15 mouse cellular contexts compared by ENCODE assay signal in genomic region chr14:46381457-46381856, GRCm38 (mm10). TPM values are rescaled to one million over a fixed set of nuclear protein-coding genes. Genes with fewer than 3 reads are reported as not detected.
DNase-seq lines count a peak whose midpoint lies in the region; ATAC-seq lines count a peak whose summit lies in the region.
"Had no signal": no experiment of that assay in that cellular context is flagged by ENCODE, and none has a peak within 500 bp of the region (broad histone marks: within the 10 kb centered on the region; RNA-seq: fewer than 3 reads in every experiment).

No protein-coding gene starts in this region.

- peak overlapping the region; percentile 65 for H3K27ac ChIP-seq in embryonic facial prominence, embryonic 15.5 days (replicated peaks)
- peak overlapping the region; percentile 53; the same call in 1 of the 2 replicates for H3K27ac ChIP-seq in limb, embryonic 13.5 days
- H3K27ac ChIP-seq: hindbrain, embryonic 14.5 days; neural tube, embryonic 13.5 days had no signal

- intact Hi-C loops in heart, postnatal 25 days (cut with DNase I), result loop anchor here (10.0 kb wide), 2 partner anchors 307 to 343 kb away; no protein-coding TSS in a partner anchor

- H3K27me3 ChIP-seq in embryonic facial prominence, embryonic 15.5 days, result no peaks in the 10 kb centered on the region
- peaks cover 17% of the 10 kb centered on the region for H3K27me3 ChIP-seq in limb, embryonic 13.5 days
- H3K27me3 ChIP-seq: lung, embryonic 15.5 days had no signal

- H3K4me1 ChIP-seq in embryonic facial prominence, embryonic 15.5 days, result peaks cover 37% of the 10 kb centered on the region
- peaks cover 65% of the 10 kb centered on the region for H3K4me1 ChIP-seq in limb, embryonic 13.5 days

- no peak overlapping the region; the same call in 1 of the 2 replicates for H3K4me2 ChIP-seq in embryonic facial prominence, embryonic 15.5 days (replicated peaks)
- peak overlapping the region; percentile 71 for H3K4me2 ChIP-seq in limb, embryonic 13.5 days (replicated peaks)

- DNase-seq in heart, adult 8-10 months (ENCODE audit: low spot score), result peak; percentile 53
- DNase-seq in heart, postnatal 25 days (ENCODE audit: low spot score), result no peak
- peak; percentile 44 for DNase-seq in cerebellum, adult 11-12 months
- no peak for DNase-seq in layer of hippocampus, postnatal 14 days (ENCODE audit: low spot score in 2 of 2)
- DNase-seq in layer of hippocampus, adult 11-12 months (ENCODE audit: low spot score), result no peak

- H3K9me3 ChIP-seq in embryonic facial prominence, embryonic 15.5 days (replicated peaks), result no peaks in the 10 kb centered on the region
- H3K9me3 ChIP-seq in limb, embryonic 13.5 days, result no peaks in the 10 kb centered on the region
- H3K9me3 ChIP-seq: lung, embryonic 15.5 days; neural tube, embryonic 13.5 days had no signal

- H3K4me3 ChIP-seq in embryonic facial prominence, embryonic 15.5 days (replicated peaks), result no peak overlapping the region
- no peak overlapping the region for H3K4me3 ChIP-seq in limb, embryonic 13.5 days

- H3K36me3 ChIP-seq in embryonic facial prominence, embryonic 15.5 days, result peaks cover 8% of the 10 kb centered on the region; the same call in 1 of the 2 replicates
- peaks cover 14% of the 10 kb centered on the region for H3K36me3 ChIP-seq in limb, embryonic 13.5 days
- H3K36me3 ChIP-seq: neural tube, embryonic 13.5 days had no signal

- WGBS in embryonic facial prominence, embryonic 15.5 days, result 30% methylated on average over 6 of the region's 6 CpGs
- 22% methylated on average over 6 of the region's 6 CpGs for WGBS in limb, embryonic 13.5 days

- H3K9ac ChIP-seq in embryonic facial prominence, embryonic 15.5 days, result no peak overlapping the region
- no peak overlapping the region for H3K9ac ChIP-seq in limb, embryonic 13.5 days
- H3K9ac ChIP-seq: hindbrain, embryonic 14.5 days; lung, embryonic 15.5 days had no signal

- 0 out of 2 replicates have a peak, but pooled peaks have one; percentile 27 for ATAC-seq in embryonic facial prominence, embryonic 15.5 days (ENCODE audit: insufficient number of reproducible peaks, low FRiP score, low TSS enrichment, low read depth)
- ATAC-seq in limb, embryonic 13.5 days (ENCODE audit: low FRiP score, low read depth), result peak; percentile 46
- no peak for ATAC-seq in inflammation-experienced regulatory T-cells, adult 6 months

RNA-seq across cellular contexts. Expression of gene Gm15217, which starts 2.2 kb away (rescaled TPM):
- total RNA-seq in heart, adult 8-10 months (2022), result not detected
- not detected for total RNA-seq in heart, postnatal 25 days (2021)
- polyA plus RNA-seq in embryonic facial prominence, embryonic 15.5 days (2015; fragmentation: Nextera tagmentation; extraction: Ambion mirVana), result not detected in 2 replicates
- 0.34 TPM in 1 of 2 replicates, not detected in the other for polyA plus RNA-seq in limb, embryonic 13.5 days (2015; fragmentation: Nextera tagmentation; extraction: Ambion mirVana)
- not detected for polyA plus RNA-seq in inflammation-experienced regulatory T-cells, adult 6 months (2017; shearing (Covaris generic))
- total RNA-seq in layer of hippocampus, postnatal 14 days (2021), result not detected
- total RNA-seq: gastrocnemius, postnatal 4 days; left cerebral cortex, postnatal 10 days had no signal
- polyA plus RNA-seq: hindbrain, embryonic 14.5 days; midbrain, embryonic 11.5 days; neural tube, embryonic 13.5 days; urinary bladder, adult 2 months had no signal

RNA-seq across cellular contexts. Expression of gene Bmp4, which starts 9.0 kb away (rescaled TPM):
- 10 to 100 TPM in 2 of 4 experiments, 1 to 10 TPM in 2; 8.0 to 15.1 (median 10.1) TPM for total RNA-seq in heart, adult 8-10 months (2022)
- 10 to 100 TPM in 1 of 2 experiments, 1 to 10 TPM in 1; 9.7 to 15.9 TPM for total RNA-seq in heart, postnatal 25 days (2021)
- polyA plus RNA-seq in embryonic facial prominence, embryonic 15.5 days (2015; fragmentation: Nextera tagmentation; extraction: Ambion mirVana), result 40.1 and 42.7 TPM in 2 replicates
- 34.2 and 40.3 TPM in 2 replicates for polyA plus RNA-seq in limb, embryonic 13.5 days (2015; fragmentation: Nextera tagmentation; extraction: Ambion mirVana)
- not detected for polyA plus RNA-seq in inflammation-experienced regulatory T-cells, adult 6 months (2017; shearing (Covaris generic))
- total RNA-seq in layer of hippocampus, postnatal 14 days (2021), result 10 to 100 TPM in 1 of 2 experiments, 1 to 10 TPM in 1; 7.3 to 12.3 TPM

Comparison
In these comparisons a context has a peak if more than half of its experiments do, and no peak if none do; other contexts are left out.
1. DNase-seq: peak in heart, adult 8-10 months (single experiment) and cerebellum, adult 11-12 months (single experiment); none in heart, postnatal 25 days (single experiment), layer of hippocampus, postnatal 14 days (0 of 2) and layer of hippocampus, adult 11-12 months (single experiment).